Mouse (Mus musculus) small intestine, adult 2 months (tissue): ENCODE results near the gene Tpr. TPM values are rescaled to one million over a fixed set of nuclear protein-coding genes. Genes with fewer than 3 reads are reported as not detected.

ENCODE experiments used
- H3K27ac ChIP-seq: fragments of 200-500 bp; 2 replicates; pipeline ENCODE4 v1.5.1; 2012; ENCODE audit warnings: low read depth, low read length, control low read depth, inconsistent platforms; ENCODE audit not compliant: insufficient read depth
- H3K27me3 ChIP-seq: fragments of 200-500 bp; 2 replicates; pipeline ENCODE4 v1.6.1; 2012; ENCODE audit warnings: mild to moderate bottlenecking, moderate library complexity, low read length, inconsistent platforms; ENCODE audit not compliant: control insufficient read depth, insufficient read depth
- H3K36me3 ChIP-seq: fragments of 200-500 bp; 2 replicates; pipeline ENCODE4 v1.6.1; 2012; ENCODE audit warnings: mild to moderate bottlenecking, low read length, control low read depth, inconsistent platforms; ENCODE audit not compliant: control insufficient read depth, insufficient read depth
- H3K4me1 ChIP-seq: fragments of 200-500 bp; 2 replicates; pipeline ENCODE4 v1.6.1; 2012; ENCODE audit warnings: low read length, inconsistent platforms, mixed read lengths; ENCODE audit not compliant: control insufficient read depth, insufficient read depth, insufficient read length
- H3K4me3 ChIP-seq: fragments of 200-500 bp; 2 replicates; pipeline ENCODE4 v1.5.1; 2012; ENCODE audit warnings: low read depth, mild to moderate bottlenecking, control low read depth, inconsistent platforms, low read length, moderate library complexity
- CTCF ChIP-seq: fragments of 200-500 bp; IDR thresholded peaks from 2 replicates; pipeline ENCODE4 v1.5.1; 2012; ENCODE audit warnings: low read depth, mild to moderate bottlenecking, control low read depth, inconsistent platforms, low read length, moderate library complexity, mixed read lengths; ENCODE audit not compliant: insufficient replicate concordance, insufficient read length; ENCODE audit errors: extremely low read depth
- POLR2A ChIP-seq: fragments of 200-500 bp; IDR thresholded peaks from 2 replicates; pipeline ENCODE4 v1.6.1; 2012; ENCODE audit warnings: low read depth, mild to moderate bottlenecking, control low read depth, inconsistent platforms, low read length, moderate library complexity
- WGBS: fragments of 180-500 bp; shearing (Covaris S2); methylation state at CpG from one replicate; pipeline ENCODE4 v1.1.7; 2018; 5-methylcytosine and 5-hydroxymethylcytosine counted together
- polyA plus RNA-seq: library from polyadenylated mRNA; depleted of rRNA; stranded (reverse); fragments of >200 nt; gene quantifications from 2 replicates; pipeline ENCODE4 v1.2.3, GENCODE M21; 2012; rRNA removed

The Tpr gene
- 14.6 and 29.9 TPM in 2 replicates for polyA plus RNA-seq

DNA sequence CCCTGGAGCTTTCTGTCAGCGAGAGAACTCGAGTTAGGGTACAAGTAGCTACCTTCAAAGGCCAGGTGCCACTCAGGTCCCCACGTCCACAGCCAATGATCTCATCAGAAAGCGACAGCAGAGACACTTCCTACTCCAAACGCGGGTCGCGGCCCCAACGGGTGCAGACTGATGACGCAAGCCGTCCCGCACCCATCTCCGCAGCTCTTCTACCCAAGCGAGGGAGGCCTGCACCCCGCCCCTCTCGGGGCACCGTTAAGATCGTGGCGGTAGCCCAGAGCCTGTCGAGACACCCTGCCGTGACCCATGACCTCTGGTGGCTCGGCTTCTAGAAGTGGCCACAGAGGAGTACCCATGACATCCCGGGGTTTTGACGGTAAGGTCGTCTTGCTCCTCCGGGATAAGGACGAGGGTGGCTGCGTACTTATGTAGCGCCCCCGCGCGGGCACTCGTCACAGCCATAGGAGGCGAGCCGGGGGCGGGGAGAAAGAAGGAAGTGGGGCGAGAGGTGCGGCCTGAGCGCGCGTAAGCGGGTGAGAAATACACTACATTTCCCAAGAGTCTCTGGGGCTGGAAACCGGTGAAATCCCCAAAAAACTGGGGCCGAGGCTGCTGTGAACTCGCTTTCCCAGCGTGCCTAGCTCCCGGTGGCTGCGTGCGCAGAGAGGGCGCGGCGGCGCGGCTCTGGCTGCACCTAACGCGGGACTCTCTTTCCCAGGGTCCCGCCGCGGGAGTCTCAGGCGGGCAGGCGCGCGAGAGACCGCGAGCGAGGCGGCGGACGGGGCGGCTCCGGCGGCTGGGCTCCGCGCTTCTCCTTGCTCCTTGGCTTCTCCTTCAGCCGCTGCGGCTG lies at the start of gene Tpr, which contains the start of gene Odr4:
Gene Tpr (plus strand): TSS at position 201 of the 850 bp plus-strand sequence.
Gene Odr4 (minus strand): TSS at position 443 of the 850 bp plus-strand sequence.
- Histone ChIP-seq H3K4me3 (peak within 1 kb of the TSS; percentile 87), H3K27me3 (no peaks in the 10 kb centered on the region), H3K27ac (peak within 1 kb of the TSS; percentile 92), H3K4me1 (peaks cover 2% of the 10 kb centered on the region; the same call in 1 of the 2 replicates), H3K36me3 (peaks cover 25% of the 10 kb centered on the region)
- WGBS: under 1% methylated on average over 76 of the region's 76 CpGs
- TF ChIP-seq POLR2A: peak; percentile 58; the same call in 1 of the 2 replicates
- TF ChIP-seq CTCF: peak; percentile 83; the same call in 1 of the 2 replicates

DNA sequence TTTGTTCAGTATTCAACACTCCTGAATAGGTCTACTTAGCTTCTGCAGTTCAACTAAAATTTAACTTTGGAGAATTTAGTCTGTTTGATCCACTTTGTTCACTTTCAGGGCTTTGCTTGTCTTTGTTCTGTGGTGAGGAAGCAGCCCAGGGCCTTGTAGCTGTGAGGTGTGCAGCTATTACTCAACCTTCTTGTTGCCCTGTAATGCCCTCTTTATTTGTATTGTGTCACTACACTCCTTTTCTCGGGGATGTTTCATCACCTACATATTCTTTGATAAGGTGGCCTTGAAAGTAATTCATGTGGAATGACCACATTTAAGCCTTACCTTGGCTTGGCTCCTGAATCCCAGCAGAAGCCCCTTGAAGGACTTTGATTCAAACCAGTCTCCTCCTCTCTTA lies 31.8 kb upstream of the Tpr start:
- WGBS: 56% methylated on average over 1 of the region's 1 CpGs
- TF ChIP-seq POLR2A: no peak
- Histone ChIP-seq H3K36me3 (peaks cover 19% of the 10 kb centered on the region), H3K4me3 (no peak overlapping the region), H3K27me3 (no peaks in the 10 kb centered on the region), H3K4me1 (no peaks in the 10 kb centered on the region), H3K27ac (no peak overlapping the region)

DNA sequence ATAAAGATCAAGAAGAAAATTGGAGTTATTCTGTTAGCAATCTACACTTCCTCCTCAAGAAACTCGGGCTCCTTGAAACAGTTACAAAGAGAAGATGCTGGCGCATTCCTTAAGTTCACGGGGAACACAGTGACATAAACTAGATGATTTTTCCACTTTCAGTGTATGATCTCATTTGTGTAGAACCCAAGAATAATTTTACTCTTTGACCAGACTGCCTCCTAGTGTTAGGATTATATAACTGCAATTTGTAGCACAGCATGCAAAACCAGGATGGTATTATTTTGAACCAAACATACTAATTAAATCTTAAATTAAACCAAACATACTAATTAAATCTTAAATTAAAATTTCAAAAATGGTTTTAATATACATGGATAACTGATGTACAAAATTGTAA lies 19.7 kb upstream of the Tpr start:
- 79% methylated on average over 3 of the region's 3 CpGs for WGBS
- TF ChIP-seq CTCF: no peak
- no peak for TF ChIP-seq POLR2A

DNA sequence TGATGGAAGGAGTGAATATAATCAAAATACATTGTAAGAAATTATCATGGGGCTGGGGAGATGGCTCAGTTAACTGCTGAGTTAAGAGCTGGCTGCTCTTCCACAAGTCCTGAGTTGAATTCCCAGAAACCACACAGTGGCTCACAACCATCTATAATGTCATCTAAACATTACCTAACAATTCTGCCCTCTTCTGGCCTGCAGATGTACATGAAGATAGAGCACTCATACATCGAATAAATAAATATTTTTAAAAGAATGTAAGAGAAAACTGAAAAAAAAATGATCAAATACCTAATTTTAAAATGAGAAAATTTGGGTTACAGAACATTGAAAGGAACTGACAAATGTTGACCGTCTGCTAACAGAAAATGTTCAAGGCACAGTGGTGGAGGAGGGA lies 18.4 kb upstream of the Tpr start:
- WGBS: 88% methylated on average over 2 of the region's 2 CpGs
- Histone ChIP-seq H3K4me1 (no peaks in the 10 kb centered on the region), H3K27me3 (no peaks in the 10 kb centered on the region), H3K36me3 (peaks cover 19% of the 10 kb centered on the region), H3K4me3 (no peak overlapping the region), H3K27ac (no peak overlapping the region)
- TF ChIP-seq CTCF (no peak), POLR2A (no peak)

More for the DNA sequence above, 19.7 kb upstream of the Tpr start:
- Histone ChIP-seq H3K27me3 (no peaks in the 10 kb centered on the region), H3K36me3 (peaks cover 17% of the 10 kb centered on the region), H3K4me3 (no peak overlapping the region), H3K27ac (no peak overlapping the region), H3K4me1 (no peaks in the 10 kb centered on the region)

DNA sequence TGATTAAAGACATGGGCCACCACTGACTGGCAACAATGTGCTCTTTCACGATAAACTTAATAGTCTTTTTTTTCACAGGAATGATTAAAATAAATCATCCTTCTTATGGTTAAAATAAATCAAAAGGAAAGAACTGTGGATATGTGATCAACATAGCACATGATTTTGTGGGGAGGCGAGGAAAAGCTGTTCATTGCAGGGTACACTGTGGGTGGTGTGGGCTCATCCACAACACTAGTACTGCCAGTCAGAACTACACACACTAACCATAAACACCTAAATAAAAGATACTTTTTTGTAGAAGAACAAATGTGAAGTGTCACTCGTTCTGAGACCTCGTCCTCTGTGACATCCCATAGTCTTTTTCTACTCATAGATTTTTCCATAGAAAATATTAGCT lies 8.5 kb upstream of the Tpr start:
- TF ChIP-seq POLR2A (no peak), CTCF (no peak)
- no peaks in the 10 kb centered on the region for H3K4me1 ChIP-seq
- H3K36me3 ChIP-seq: peaks cover 35% of the 10 kb centered on the region
- H3K4me3 ChIP-seq: no peak overlapping the region
- H3K27ac ChIP-seq: no peak overlapping the region
- no peaks in the 10 kb centered on the region for H3K27me3 ChIP-seq
- 94% methylated on average over 4 of the region's 4 CpGs for WGBS

DNA sequence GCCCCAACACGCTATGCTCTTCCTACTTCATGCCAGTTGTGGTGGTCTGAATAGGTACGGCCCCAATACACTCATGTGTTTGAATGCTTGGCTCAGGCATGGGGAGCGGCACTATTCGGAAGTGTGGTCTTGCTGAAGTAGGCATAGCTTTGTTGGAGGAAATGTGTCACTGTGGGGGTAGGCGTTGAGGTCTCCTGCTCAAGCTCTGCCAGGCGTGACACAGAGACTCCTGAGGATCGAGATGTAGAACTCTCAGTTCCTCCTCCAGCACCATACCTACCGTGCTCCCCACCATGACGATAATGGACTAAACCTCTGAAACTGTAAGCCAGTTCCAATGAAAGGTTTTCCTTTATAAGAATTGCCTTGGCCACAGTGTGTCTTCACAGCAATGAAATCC lies 5.1 kb upstream of the Tpr start:
- peaks cover 34% of the 10 kb centered on the region for H3K36me3 ChIP-seq
- H3K4me3 ChIP-seq: no peak overlapping the region
- no peaks in the 10 kb centered on the region; the same call in 1 of the 2 replicates for H3K4me1 ChIP-seq
- no peaks in the 10 kb centered on the region for H3K27me3 ChIP-seq
- H3K27ac ChIP-seq: no peak overlapping the region
- TF ChIP-seq POLR2A (no peak), CTCF (no peak)
- 91% methylated on average over 9 of the region's 9 CpGs for WGBS

DNA sequence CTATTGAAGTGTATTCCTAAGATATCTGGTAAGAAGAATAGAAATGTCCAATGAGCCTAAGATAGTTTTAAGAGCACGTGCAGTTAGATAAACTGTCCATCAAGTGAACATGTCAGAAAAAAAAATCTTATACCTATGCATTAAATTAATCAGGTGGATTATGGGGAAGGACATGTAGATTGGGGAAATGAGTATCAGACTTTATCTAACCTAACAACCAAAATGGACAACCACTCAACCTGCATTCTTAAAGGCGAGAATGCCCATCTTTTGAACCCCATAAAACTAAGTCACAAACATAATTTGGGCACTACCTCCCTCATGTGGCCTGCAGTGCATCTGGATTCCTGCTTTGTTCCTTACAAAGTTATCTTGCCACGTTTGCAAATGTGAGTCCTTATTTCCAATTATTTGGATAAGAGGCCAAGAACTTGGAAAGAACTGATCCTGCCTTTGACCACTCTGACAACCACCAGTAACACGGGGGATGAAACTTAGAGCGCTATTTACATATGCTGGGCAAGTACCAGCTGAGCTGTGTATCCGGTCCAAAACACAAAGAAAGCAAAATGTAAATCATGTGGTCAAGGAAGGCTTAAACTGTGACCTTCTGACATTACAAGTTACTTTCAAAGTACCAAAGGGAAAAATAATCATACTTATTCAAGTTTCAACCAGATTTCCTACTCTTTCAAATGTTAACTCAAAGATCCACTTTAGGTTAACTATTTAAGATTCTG lies 3.1 kb upstream of the Tpr start:
- TF ChIP-seq POLR2A (no peak), CTCF (no peak)
- H3K27ac ChIP-seq: no peak overlapping the region
- WGBS: 89% methylated on average over 6 of the region's 6 CpGs
- H3K27me3 ChIP-seq: no peaks in the 10 kb centered on the region
- H3K4me1 ChIP-seq: no peaks in the 10 kb centered on the region; the same call in 1 of the 2 replicates
- H3K36me3 ChIP-seq: peaks cover 26% of the 10 kb centered on the region
- H3K4me3 ChIP-seq: no peak overlapping the region
